Mouse (Mus musculus) gastrocnemius, adult 18-20 months (tissue): ENCODE measurements around the gene Cx3cr1. TPM values are rescaled to one million over a fixed set of nuclear protein-coding genes. Genes with fewer than 3 reads are reported as not detected.

ENCODE experiments used
- DNase-seq: peaks from one replicate; pipeline ENCODE4 v3.0.0; 2021; ENCODE audit warnings: low spot score
- total RNA-seq, 2 experiments: library from RNA; stranded (reverse); gene quantifications; 2 replicates each; pipeline ENCODE4 v1.2.3; 2021

The Cx3cr1 gene
- total RNA-seq, 2 experiments from 2014 or later, result 0.21 TPM; not detected in 1

DNA sequence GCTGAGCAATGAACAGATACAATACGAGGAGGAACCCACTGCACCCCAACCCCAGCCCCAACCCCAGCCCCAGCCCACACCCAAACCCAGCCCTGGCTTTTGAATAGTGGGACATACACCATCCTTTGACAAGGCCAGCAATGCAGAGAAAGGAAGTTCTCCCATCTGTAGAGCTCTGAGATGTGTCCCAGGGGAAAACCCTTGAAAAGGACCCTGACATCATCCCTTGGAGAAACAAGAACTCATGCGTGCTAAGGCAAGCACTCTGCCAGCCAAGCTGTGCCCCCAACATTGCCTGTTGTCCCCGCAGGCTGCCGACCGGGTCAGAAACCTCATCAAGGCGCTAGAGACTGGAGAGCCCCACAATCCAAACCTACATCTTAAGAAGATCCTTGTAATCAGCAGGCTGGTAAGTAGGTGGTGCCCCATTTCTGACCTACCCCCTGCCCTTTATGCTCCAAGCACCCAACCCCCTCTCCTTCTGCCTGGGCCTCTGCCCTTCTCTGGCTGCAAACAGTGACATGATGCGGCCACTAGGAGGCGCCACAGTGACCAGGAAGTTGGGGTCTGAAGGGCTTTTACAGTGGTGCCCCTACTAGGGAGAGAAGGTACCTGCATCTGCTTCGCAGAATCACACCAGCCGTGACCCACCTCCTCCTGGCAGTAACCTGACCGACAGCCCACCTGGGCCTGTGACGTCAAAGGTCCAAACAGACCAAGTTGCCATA, 124.3 kb downstream of the Cx3cr1 start:
- no peak for DNase-seq

DNA sequence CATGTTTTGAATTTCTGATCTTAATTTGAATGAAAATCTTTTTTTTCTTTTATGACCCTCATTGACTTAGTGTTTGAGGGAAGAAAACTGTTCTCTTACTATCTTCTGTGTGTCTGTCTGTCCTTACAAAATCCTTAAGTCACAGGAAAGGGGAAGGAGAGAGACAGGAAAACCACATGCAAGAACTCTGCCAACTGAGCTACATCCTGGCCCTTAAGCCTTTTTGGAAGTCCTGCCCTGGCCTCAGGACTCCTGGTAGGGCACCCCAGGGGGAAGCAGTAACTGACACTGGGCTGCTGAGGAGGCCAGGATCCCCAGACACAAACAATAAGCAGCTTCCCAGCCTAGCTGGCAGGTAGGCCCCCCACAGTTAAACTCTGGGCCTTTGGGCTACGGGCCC, 126.4 kb downstream of the Cx3cr1 start:
- no peak for DNase-seq

DNA sequence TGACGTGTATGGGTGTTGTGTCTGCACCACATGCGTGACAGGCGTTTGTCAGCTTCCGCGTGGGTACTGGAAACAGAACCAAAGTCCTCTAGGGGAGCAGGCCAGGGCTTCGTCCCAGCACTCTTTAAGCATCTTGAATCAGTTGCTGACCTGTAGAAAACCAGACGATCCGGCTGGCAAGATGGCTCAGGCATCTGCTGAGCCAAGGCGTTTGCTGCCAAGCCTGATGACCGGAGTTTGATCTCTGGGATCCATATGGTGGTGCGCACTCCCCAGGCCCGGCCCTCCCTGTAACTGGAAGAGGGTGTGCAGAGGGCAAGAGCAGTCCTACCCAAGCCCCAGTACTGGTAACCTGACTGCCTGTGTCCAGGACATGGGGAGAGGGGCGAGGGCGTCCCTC, 127.8 kb downstream of the Cx3cr1 start:
- DNase-seq, result no peak

DNA sequence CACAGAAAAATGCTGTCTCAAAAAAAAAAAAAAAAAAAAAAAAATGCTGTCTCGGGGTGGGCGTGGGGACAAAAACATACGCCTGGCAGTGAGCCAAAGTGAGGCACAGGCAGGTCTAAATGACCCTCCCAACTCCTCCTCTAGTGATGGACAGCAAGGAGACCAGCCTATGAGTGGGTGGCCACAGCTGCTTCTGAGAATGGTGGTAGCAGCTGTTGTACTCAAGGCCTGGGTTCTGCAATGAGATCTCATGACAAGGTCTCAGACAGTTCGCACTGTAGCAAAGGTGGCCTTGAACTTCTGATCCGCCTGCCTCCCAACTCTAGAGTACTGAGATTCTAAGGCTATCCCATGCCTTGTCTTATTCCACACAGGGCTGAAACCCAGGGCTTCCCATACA, 128.3 kb downstream of the Cx3cr1 start:
- no peak for DNase-seq

DNA sequence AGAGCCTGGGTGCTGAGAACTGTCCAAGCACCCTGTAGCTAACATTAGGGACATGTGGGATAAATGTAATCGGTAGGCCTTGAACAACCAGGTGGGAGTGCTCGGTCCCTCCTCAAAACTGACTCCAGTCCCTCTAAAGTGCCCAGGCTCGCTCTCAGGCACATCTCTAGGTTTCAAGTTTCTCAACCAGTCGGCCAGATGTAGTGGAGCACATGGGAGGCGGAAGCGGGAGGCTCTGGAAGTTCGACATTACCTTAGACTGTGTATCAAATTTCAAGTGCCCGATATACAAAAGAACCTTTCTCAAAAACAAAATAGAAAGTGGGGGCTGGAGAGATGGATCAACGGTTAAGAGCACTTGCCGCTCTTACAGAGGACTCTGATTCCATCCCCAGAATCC, 130.0 kb downstream of the Cx3cr1 start:
- DNase-seq, result no peak

DNA sequence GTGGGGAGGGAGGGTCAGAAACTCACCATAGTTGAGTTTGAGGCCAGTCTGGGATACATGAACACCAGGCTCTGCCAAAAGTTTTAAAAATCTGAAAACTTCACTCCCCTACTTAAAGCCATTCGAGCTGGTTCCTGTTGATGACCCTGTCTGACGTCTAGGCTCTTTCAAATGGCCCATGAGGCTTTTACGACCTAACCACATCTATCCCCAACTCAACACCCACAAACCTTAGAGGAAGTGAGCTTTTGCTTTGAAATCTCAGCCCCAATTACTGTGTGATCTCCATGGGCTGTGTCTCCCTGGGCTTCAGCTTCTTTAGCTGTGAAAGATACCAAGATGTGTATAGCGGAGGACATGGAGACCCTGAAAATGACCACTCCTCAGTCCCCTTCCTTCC, 131.2 kb downstream of the Cx3cr1 start:
- no peak for DNase-seq

DNA sequence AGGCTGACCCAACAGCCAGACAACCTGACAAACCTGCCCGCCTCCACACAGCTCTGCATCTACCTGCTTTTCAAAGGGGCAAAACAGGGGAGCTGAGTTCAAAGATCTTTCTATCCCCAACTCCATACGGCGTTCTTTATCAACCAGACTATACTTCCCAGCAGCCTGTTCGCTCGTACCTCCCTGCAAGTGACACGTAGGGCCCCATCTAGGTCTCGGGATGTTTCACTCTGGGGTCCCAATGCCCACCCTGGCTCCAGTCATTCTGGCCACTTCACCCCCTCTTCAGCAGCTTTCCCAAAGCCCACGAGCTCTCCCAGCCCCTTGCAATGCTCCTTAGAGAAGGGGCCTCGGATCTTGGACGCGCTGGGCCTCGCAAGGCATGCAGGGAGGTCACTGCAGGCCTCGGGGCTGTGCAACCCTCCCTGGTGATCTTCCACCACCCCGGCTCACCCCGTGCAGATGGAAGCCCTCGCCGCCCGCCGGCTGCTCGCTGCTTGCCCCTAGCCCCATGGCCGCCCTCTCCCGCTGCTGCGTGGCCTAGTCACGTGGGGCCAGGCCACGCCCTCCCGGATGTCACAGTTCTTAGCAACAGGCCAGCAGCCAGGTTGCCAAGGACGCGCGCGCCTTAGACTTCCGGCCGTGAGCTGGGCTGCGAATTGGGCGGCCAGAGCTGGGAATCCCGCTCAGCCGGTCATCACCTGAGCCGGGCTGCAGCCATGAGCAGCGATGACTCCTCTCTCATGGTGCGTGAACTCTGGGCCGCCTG, 132.5 kb downstream of the Cx3cr1 start, which contains the start of the genes Gorasp1 and Ttc21a:
TSS of gene Gorasp1 (minus strand) at position 561 of the 769 bp plus-strand sequence.
TSS of gene Ttc21a (plus strand) at position 602 of the 769 bp plus-strand sequence.
- DNase-seq, result peak; percentile 95

DNA sequence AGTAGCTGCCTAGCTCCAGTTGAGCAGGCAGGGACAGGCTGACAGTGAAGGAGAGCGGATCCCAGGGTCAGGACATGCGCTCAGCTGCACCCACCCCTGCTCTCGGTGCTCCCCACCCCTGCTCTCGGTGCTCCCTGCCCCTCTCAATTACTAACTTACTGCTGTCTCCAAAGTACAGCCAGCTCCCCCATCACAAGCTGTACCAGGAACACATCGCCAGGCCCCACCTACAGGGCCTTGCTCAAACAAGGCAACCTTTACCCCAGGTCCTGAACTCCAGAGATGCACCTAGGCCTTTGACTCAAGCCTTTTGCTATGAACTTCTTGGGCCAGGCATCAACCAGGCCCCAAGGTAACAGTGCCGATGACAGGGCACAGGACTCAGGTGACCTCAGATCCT, 136.0 kb downstream of the Cx3cr1 start:
- DNase-seq, result no peak

DNA sequence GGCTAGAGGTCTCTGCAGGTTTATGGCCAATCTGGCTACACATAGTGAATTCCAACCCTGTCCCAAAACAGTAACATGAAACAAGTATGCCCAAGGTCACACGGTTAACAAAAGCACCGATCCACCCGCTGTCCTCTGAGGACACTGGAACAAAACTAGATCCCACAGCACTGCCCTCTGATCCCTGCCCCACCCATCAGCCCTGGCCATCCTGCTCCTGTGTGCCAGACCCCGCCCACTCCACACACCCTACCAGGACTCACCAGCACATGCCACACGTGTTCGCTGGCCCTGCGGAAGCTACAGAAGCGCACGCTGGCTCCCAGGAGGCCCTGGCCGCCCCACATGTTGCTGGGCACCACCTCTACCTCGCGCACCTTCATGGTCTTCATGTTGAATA, 137.3 kb downstream of the Cx3cr1 start:
- DNase-seq, result no peak

DNA sequence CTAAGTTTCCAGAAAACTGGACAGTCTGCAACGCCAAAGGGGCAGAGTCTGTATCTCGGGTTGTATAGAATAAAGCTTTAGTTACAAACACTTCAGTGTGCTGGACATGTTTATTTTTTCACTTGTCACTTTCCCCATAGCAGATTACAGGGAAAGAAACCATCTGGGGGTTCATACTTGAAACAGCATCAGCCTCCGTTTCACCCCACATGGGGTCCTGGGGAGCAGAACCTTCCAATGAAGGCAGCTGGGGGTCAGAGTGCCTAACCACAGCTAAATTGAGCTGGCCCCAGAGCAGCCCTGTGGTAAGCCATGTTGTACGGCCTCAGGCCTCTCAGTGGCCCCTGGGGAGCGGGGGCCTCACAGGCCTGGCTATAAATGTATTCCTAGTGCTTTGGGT, 143.2 kb downstream of the Cx3cr1 start:
- no peak for DNase-seq

DNA sequence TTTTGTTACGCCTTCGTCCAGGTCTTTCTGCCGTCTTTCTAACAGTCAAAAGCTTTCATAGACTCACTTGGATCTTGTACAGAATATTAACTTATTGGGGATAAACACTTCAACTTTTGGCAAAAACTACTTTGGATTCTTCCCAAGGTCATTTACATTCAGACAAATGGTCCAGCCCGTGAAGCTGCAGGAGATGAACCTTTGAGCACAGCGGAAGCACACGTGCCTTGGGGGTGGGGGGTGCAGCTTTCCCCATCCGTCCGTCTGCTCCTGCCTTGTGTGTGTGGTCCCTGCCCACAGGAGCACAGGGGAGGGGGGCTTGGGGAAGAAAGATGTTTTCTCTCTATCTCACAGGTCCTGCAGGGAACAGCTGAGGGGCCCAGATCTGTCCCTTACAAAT, 143.9 kb downstream of the Cx3cr1 start:
- DNase-seq, result no peak

DNA sequence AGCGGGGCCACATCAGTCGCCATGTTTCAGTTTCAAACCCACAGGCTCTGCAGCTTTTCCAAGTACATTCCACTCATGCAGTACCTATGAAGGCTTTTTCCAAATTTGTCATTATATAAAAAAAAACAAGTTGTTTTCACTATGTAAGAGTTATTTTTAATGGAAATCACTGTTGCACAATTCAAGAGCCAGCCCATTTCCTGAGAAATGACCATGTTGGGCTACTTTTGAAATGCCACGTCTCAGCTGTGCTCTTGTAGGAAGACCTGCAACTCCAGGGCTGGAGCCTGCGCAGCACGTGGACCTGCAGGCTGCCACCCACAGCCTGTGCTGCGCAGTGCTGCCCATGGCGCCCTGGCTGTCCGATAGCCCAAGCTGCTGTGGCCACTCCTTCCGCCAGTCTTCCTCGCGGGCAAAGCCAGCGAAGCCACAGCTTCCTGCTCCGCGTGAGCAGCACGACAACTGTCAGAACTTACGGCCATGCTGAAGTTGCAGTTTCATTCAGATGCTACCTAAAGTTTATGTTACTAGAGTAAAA, 144.5 kb downstream of the Cx3cr1 start:
- no peak for DNase-seq

DNA sequence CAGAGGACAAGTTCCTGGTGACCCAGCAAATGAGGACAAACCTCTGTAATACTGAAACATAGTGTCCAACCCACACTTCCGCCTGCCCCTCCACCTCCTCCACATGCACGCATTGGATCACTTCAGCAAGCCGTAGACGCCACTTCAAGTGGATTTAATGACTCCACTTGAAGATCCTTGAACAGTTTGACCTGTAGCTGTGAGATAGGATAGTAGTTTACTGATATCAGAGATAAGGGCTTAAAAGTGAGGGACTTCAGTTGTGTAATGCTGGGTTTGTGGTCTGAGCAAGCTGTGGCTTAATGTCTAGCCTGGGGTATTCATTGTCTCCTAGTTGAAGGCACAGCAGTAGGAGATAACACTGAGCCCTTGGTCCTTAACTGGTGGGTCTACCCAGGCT, 146.2 kb downstream of the Cx3cr1 start:
- no peak for DNase-seq

DNA sequence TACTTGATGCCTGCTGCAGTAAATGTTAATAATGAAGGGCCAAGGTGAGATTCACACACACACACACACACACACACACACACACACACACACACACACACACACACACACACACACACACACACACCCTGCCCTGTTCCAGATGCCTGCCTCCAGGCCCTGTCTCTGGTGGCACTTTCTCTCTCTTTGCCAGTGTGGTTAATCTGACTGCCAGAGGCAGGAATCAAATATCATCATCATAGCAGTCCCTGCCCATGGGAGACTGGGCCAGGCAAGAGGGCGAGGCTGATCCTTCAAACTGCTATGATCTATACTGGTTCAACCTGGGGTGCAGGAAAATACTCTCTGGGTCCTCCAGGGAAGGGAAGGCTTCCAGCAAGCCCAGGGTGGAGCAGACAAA, 149.8 kb downstream of the Cx3cr1 start:
- DNase-seq, result peak; percentile 35

DNA sequence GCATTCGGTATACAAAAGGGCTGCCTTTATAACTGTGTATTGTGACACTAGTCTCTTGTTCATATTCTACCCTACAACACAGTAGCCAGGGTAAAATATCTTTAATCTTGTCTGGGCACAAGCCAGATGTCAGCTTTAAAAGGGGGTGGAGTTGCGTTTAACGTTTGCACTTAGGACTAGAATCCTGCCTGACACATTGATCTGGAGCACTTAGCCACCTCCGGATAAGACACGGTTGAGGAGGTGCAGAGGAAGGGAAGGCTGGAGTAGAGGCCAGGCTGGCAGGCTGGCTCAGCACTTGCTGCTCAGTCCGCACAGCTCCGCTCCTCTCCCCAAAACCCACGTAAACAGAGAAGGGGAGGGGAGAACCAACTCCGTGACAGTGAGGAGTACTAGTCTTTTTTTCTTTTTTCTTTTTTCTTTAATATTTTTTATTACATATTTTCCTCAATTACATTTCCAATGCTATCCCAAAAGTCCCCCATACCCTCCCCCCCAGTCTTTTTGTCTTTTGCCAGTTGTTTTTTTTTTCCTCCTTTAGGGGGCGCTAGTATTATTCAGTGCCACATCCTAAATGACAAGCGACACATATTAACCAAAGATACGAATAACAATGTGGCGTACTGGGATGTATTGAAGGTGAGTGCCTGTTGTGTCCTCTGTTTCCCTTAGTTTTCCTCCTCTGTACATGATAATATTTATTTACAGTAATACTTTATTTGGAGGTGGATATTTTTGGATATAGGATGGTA, 156.4 kb downstream of the Cx3cr1 start:
- DNase-seq, result no peak

DNA sequence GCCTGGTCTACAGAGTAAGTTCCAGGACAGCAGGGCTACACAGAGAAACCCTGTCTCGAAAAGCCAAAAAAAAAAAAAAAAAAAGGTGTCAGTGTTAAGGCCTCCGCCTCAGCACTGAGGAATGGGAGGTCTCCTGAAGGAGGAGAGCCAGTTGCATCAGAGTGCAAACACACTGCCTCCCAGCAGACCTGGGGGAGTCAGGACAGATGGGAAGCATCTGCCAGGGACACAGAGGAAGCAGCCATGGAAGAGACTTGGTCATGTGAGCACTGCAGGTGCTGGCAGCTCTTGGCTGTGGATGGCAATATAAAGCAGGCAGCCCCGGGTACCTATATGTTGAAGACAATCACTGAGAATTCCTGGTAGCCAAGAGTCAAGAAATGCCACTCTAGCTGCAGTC, 159.7 kb downstream of the Cx3cr1 start:
- DNase-seq, result no peak

DNA sequence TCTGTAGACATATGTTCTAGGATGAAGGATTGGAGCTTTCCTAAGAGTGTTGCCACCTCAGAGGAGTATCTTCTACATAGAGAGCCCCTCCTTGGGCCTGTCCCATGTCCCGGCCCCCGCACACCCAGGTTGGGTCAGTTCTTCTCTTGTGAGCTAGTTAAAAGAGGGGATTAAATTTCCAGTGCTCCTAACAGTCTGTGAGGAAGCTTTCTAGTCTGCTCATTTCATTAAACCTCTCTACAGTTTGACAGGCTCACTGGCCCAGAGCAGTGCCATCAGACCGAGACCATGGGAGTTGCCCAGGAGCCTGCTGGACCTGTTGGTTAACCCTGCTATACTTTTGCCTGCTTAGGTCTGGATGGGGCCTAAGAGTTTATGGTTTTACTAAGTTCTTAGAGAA, 161.0 kb downstream of the Cx3cr1 start:
- DNase-seq, result no peak

DNA sequence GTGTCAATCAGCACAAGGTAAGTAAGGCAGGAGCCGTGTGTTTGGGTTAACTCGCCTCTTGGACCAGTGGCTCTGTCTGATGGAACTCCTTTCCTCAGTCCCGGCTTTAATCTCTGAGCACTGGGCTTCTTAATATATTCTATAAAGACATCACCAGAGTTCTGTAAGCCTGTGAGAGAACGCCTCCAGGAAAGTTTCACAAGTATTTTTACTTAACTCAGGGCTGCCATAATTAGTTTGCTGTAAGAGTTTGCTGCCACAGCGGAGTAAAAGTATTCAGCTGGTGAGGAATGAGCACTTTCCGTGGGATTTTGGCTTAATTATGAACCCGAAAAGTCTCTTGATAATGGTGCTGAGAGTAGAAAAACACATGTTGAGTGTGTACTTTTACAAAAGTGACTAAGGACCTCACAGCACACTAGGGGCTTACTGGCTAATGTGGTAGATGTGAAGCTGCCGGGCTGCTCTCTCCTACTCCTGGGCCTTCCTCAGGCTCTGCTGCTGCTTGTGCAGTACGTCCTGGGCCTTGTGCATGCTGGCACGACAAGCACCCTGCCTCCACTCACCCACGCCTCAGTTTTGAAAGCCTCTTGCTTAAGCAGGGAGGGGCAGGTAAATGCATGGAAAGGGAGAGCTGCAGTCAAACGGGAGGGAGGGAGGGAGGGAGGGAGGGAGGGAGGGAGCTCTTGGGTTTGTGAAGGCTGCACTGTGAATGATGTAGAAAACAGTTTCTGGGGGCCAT, 167.1 kb downstream of the Cx3cr1 start:
- no peak for DNase-seq

DNA sequence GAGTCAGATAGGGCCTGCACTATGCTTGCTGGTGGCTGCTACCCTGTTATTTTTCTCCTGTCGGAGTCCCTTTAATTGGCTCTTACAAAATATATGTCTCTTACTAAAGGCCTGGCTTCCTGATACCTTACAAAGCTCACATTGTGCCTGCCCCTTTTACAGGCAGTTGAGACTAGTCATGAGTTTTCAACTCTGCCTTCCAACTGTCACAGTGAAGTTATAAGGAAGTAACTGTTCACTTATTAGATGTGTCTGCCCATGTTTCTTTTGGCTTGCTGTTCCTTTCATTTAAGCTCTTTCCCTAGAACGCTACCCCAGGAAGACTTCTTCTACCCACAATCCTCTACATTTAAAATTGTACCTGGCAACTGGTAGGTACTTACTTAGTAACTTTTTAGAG, 170.2 kb downstream of the Cx3cr1 start:
- no peak for DNase-seq

DNA sequence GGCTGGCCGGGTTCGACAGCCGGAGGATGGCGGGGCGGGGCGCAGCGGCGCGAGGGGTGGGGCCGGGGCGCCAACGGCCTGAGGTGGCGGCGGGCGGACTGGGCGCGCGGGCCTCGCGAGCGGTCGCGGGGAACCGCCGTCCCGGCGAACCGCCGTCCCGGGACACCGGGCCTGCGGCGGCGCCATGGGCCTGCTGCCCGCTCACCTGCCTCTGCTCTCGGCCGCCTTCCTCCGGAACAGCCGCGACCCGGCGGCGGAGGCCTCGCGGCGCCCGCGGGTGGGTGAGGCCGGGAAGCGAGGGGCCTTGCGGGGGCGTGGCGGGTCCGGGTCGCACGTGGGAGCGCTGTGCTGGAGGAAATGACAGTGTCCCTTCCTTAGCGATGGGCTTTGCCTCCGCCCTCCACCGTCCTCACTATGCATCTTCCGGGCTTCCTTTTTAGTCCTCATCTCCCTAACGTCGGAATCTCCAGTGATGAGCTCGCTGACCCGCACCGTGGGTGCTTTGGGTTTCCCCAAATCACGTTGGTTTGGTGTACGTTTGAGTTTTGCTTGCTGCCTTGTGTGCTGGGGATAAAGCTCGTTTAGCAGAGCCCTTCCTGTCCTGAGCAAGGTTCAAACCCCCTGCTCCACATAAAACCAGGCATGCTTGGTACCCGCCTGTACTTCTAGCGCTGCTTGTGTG, 174.5 kb downstream of the Cx3cr1 start:
- peak; percentile 14 for DNase-seq
